Mouse (Mus musculus) thymus, adult 2 months (tissue): ENCODE data around the gene Plekhb1. TPM values are rescaled to one million over a fixed set of nuclear protein-coding genes. Genes with fewer than 3 reads are reported as not detected.

Experiments
- DNase-seq: peaks from one replicate; pipeline ENCODE4 v3.0.0; 2021
- H3K27ac ChIP-seq: fragments of 200-500 bp; 2 replicates; pipeline ENCODE4 v1.5.1; 2012; ENCODE audit warnings: low read length, control low read depth; ENCODE audit not compliant: control insufficient read depth, insufficient read depth
- H3K27me3 ChIP-seq: fragments of 200-500 bp; 2 replicates; pipeline ENCODE4 v1.6.1; 2012; ENCODE audit warnings: mild to moderate bottlenecking, low read length, moderate library complexity, mixed read lengths; ENCODE audit not compliant: control insufficient read depth, insufficient read depth
- H3K36me3 ChIP-seq: fragments of 200-500 bp; 2 replicates; pipeline ENCODE4 v1.6.1; 2012; ENCODE audit warnings: mild to moderate bottlenecking, low read length, moderate library complexity; ENCODE audit not compliant: control insufficient read depth, insufficient read depth
- H3K4me1 ChIP-seq: fragments of 200-500 bp; replicated peaks from 2 replicates; pipeline ENCODE4 v1.6.1; 2012; ENCODE audit warnings: low read length; ENCODE audit not compliant: control insufficient read depth, insufficient read depth
- H3K4me3 ChIP-seq: fragments of 200-500 bp; 2 replicates; pipeline ENCODE4 v1.5.1; 2012; ENCODE audit warnings: mild to moderate bottlenecking, low read length, control low read depth, moderate library complexity; ENCODE audit not compliant: control insufficient read depth, insufficient read depth
- CTCF ChIP-seq: fragments of 200-500 bp; IDR thresholded peaks from 2 replicates; pipeline ENCODE4 v1.5.1; 2012; ENCODE audit warnings: mild to moderate bottlenecking, control low read depth, low read length, moderate library complexity, borderline replicate concordance; ENCODE audit not compliant: control insufficient read depth, poor library complexity, insufficient read depth; ENCODE audit errors: extremely low read depth
- POLR2A ChIP-seq: fragments of 200-500 bp; IDR thresholded peaks from 2 replicates; pipeline ENCODE4 v1.6.1; 2012; ENCODE audit warnings: mild to moderate bottlenecking, low read length, control low read depth, moderate library complexity; ENCODE audit not compliant: control insufficient read depth, poor library complexity, insufficient read depth; ENCODE audit errors: extremely low read depth
- WGBS: fragments of 180-500 bp; shearing (Covaris S2); methylation state at CpG from one replicate; pipeline ENCODE4 v1.1.7; 2018; 5-methylcytosine and 5-hydroxymethylcytosine counted together
- polyA plus RNA-seq: library from polyadenylated mRNA; depleted of rRNA; stranded (reverse); fragments of >200 nt; gene quantifications from 2 replicates; pipeline ENCODE4 v1.2.3, GENCODE M21; 2012; rRNA removed

The Plekhb1 gene
- polyA plus RNA-seq, 1 experiment, result 82.2 TPM

DNA sequence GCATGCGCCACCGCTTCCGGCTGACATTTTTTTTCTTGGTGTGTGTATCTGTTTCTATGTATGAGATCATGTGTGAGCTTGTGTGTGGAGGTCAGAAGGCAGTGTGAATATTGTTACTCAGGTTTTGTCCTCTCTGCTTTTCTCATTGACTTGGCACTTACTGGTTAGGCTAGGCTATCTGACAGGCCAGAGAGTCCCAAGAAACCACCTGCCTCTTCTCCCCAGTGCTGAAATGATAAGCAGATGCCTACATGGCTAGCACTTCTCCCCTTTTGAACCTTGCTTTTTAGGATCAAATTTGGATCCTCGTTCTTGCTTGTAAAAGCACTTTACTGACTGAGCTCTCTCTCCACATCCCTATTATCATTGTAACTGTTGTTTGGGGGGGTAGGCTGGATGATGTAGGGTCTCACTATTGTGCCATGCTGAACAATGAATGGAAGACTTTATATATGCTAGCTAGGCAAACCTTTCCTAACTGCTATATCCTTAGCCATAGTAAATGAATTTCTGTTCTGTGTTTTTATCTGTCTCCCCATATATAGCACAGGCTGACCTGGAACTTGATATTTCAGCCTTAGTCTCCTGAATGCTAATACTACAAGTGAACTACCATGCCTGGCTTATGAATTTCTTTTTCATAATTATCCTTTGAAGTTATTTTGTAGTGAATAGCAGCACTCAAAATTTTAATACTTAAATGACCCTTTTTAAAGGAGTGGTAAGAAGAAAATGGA is 45.9 kb downstream of the Plekhb1 start:
- TF ChIP-seq POLR2A (no peak), CTCF (no peak)
- H3K27ac ChIP-seq, result no peak overlapping the region
- WGBS, result 94% methylated on average over 4 of the region's 4 CpGs

DNA sequence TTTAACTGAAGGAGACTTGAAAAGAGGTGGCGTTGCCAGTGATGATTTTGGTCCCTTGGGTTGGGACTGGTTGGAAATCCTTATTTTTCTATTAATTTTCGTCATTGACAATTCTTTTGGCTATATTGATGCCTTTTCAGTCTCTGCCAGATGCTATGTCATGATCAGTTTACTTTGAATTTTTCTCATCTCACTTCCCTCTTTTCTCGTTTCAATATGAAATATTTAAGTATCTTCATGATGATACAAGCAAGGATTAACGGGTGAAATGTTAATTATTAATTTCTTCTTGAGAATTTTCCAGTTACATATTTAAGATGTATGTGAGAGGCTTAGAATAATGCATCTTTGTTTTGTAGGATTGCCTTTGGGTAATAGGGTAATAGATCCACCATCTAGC is 53.3 kb downstream of the Plekhb1 start:
- H3K27me3 ChIP-seq, result no peaks in the 10 kb centered on the region
- WGBS, result 27% methylated on average over 4 of the region's 4 CpGs
- H3K27ac ChIP-seq, result no peak overlapping the region
- H3K36me3 ChIP-seq, result no peaks in the 10 kb centered on the region
- peaks cover 5% of the 10 kb centered on the region for H3K4me1 ChIP-seq
- DNase-seq, result no peak
- H3K4me3 ChIP-seq, result no peak overlapping the region
- no peak for TF ChIP-seq POLR2A
- TF ChIP-seq CTCF, result no peak

More for the DNA sequence above, 45.9 kb downstream of the Plekhb1 start:
- no peaks in the 10 kb centered on the region for H3K36me3 ChIP-seq
- H3K27me3 ChIP-seq, result no peaks in the 10 kb centered on the region
- H3K4me1 ChIP-seq, result no peaks in the 10 kb centered on the region
- DNase-seq, result no peak
- H3K4me3 ChIP-seq, result no peak overlapping the region

- H3K4me3 ChIP-seq, result peak within 1 kb of the TSS; percentile 77
- H3K27ac ChIP-seq, result no peak within 1 kb of the TSS
- H3K4me1 ChIP-seq, result peaks cover 5% of the 10 kb centered on the region
- TF ChIP-seq CTCF (no peak), POLR2A (no peak)
- DNase-seq, result no peak
- WGBS, result under 1% methylated on average over 43 of the region's 43 CpGs
- no peaks in the 10 kb centered on the region for H3K27me3 ChIP-seq
- H3K36me3 ChIP-seq, result no peaks in the 10 kb centered on the region
These were observed 54.0 kb downstream of the Plekhb1 start, which contains the start of gene Mrpl48 for GRCm38 (mm10) chr7:100608130-100608741. Gene Mrpl48, minus strand, starts transcription at chr7:100608301.

DNA sequence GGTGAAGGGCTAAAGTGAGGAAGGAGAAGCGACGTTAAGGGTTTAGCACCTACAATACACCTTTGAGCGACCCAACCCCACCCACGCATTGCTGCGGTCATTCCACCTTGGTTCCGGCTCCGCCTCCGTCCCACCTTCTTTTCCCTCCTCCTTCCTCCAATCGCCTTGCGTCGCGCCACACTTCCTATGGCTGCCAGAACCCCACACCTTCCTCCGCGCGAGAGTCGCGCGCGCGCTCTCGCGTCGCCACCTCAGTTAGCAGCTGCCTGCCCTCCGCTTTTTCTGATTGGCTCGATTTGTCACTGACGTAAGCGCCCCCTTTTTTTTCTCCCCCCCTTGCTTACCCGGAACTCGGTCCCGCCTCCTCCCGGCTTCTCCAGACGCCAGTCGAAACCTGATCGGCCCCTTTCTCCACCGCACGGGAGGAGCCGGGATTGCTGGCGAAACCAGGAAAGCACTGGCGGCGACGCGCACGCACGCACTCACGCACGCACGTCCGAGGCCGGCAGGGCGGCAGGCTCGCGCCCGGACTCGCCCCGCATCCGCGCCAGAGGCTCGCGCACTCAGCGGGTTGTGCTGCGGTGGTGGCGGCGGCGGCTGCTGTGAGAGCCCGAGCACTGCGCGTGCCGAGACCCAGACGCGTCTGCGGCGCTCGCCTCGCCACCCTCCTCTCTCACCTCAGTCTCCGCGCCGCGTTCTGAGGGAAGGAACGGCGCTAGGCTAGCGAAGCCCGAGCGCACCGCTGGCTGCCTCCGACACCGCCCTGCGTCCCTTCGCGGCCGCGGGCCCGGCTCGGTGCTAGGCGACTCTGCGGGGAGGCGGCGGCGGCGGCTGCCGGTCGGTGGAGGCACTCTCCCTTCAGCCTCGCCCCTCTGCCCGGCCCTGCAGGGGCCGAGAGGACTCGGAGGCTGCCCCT is 54.7 kb downstream of the Plekhb1 start, which contains the start of gene Rab6a:
Gene Rab6a, plus strand, starts transcription at position 197 of the 916 bp plus-strand sequence.
- Histone ChIP-seq H3K4me3 (peak within 1 kb of the TSS; percentile 77), H3K27me3 (no peaks in the 10 kb centered on the region), H3K4me1 (peaks cover 5% of the 10 kb centered on the region), H3K27ac (no peak within 1 kb of the TSS), H3K36me3 (no peaks in the 10 kb centered on the region)
- peak; percentile 80 for TF ChIP-seq POLR2A
- TF ChIP-seq CTCF, result peak; percentile 59; the same call in 1 of the 2 replicates
- peak; percentile 90 for DNase-seq
- WGBS, result under 1% methylated on average over 105 of the region's 105 CpGs

DNA sequence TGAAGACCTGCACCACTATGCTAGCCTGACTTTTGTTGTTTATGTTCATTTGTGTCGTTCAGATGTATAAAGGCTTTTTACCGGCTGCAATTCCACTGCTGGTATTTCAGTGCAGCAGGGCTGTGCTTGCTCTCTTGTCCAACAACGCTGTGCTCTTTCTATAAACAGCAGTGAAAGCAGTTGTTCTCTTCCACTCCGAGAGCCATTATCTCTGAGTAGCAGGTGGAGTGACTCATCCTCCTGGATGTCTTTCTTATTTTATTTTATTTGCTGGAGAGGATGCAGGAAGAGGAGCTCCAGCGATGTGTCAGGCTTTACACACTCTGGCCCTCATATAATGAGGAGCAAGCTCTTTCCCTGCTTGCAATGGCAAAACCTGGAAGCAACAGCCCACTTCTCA is 62.0 kb downstream of the Plekhb1 start:
- Histone ChIP-seq H3K4me3 (no peak overlapping the region), H3K36me3 (no peaks in the 10 kb centered on the region), H3K27me3 (no peaks in the 10 kb centered on the region), H3K4me1 (no peaks in the 10 kb centered on the region), H3K27ac (no peak overlapping the region)
- 92% methylated on average over 5 of the region's 5 CpGs for WGBS
- no peak for DNase-seq
- no peak for TF ChIP-seq CTCF
- no peak for TF ChIP-seq POLR2A

- no peak for DNase-seq
- Histone ChIP-seq H3K27me3 (no peaks in the 10 kb centered on the region), H3K4me3 (no peak overlapping the region), H3K27ac (no peak overlapping the region), H3K4me1 (peaks cover 3% of the 10 kb centered on the region), H3K36me3 (no peaks in the 10 kb centered on the region)
- TF ChIP-seq CTCF (no peak), POLR2A (no peak)
These were observed 68.9 kb downstream of the Plekhb1 start for GRCm38 (mm10) chr7:100593349-100593748.

Other genes starting within 250 kb of the Plekhb1 start
- 6.0 and 7.0 TPM in 2 replicates for gene Ucp3, start 189.4 kb downstream of the Plekhb1 start, polyA plus RNA-seq
- gene Ucp2, start 169.1 kb downstream of the Plekhb1 start, polyA plus RNA-seq, result 1,120 and 1,396 TPM in 2 replicates
- 2.2 and 3.0 TPM in 2 replicates for gene Dnajb13, start 147.5 kb downstream of the Plekhb1 start, polyA plus RNA-seq
- gene Coa4, start 125.3 kb downstream of the Plekhb1 start, polyA plus RNA-seq, result 9.1 and 10.1 TPM in 2 replicates
- 25.9 and 36.9 TPM in 2 replicates for gene Rab6a, start 55.0 kb downstream of the Plekhb1 start, polyA plus RNA-seq
- 11.3 and 12.2 TPM in 2 replicates for gene Mrpl48, start 54.1 kb downstream of the Plekhb1 start, polyA plus RNA-seq
- gene Fam168a, start 44.2 kb upstream of the Plekhb1 start, polyA plus RNA-seq, result 144 and 178 TPM in 2 replicates
- 77.5 and 82.0 TPM in 2 replicates for gene Relt, start 201.0 kb upstream of the Plekhb1 start, polyA plus RNA-seq